Mouse (Mus musculus): ENCODE results near the gene Cux1. TPM values are rescaled to one million over a fixed set of nuclear protein-coding genes. Genes with fewer than 3 reads are reported as not detected.
A peak's percentile ranks its signal among the peaks of the same experiment; 100 is the strongest.

The Cux1 gene
- polyA plus RNA-seq, 1 experiment from 2014 or later = 117 TPM

GRCm38 (mm10) chr5:136303409-136303983, 263.8 kb downstream of the Cux1 start:
- H3K27ac ChIP-seq (ENCODE audit: low read length) = peak overlapping the region; percentile 59
- peak; percentile 93 for ATAC-seq (ENCODE audit: low read depth)
- 74% methylated on average over 19 of the region's 19 CpGs for WGBS

GRCm38 (mm10) chr5:136300880-136301279, 266.4 kb downstream of the Cux1 start:
- H3K4me2 ChIP-seq (ENCODE audit: low read depth, low read length) = no peak overlapping the region
- no peaks in the 10 kb centered on the region for H3K27me3 ChIP-seq (ENCODE audit: control insufficient read depth, insufficient read depth, low read depth, low read length)
- no peak for ATAC-seq (ENCODE audit: low read depth)
- H3K27ac ChIP-seq (ENCODE audit: low read length) = no peak overlapping the region
- no peak overlapping the region for H3K4me3 ChIP-seq (ENCODE audit: low read length)
- no peak overlapping the region for H3K9ac ChIP-seq (ENCODE audit: low read length)
- H3K36me3 ChIP-seq (ENCODE audit: control insufficient read depth, insufficient read depth, low read length) = peaks cover 31% of the 10 kb centered on the region; the same call in 1 of the 2 replicates
- no peaks in the 10 kb centered on the region; the same call in 1 of the 2 replicates for H3K4me1 ChIP-seq (replicated peaks; ENCODE audit: control insufficient read depth, insufficient read depth, low read length)
- H3K9me3 ChIP-seq (ENCODE audit: control insufficient read depth, low read length) = no peaks in the 10 kb centered on the region
- WGBS = 85% methylated on average over 6 of the region's 6 CpGs

More at GRCm38 (mm10) chr5:136303409-136303983, 263.8 kb downstream of the Cux1 start:
- no peak overlapping the region for H3K9ac ChIP-seq (ENCODE audit: low read length)
- no peak overlapping the region for H3K4me2 ChIP-seq (ENCODE audit: low read depth, low read length)
- H3K36me3 ChIP-seq (ENCODE audit: control insufficient read depth, insufficient read depth, low read length) = peaks cover 47% of the 10 kb centered on the region
- H3K4me1 ChIP-seq (replicated peaks; ENCODE audit: control insufficient read depth, insufficient read depth, low read length) = no peaks in the 10 kb centered on the region; the same call in 1 of the 2 replicates
- H3K27me3 ChIP-seq (ENCODE audit: control insufficient read depth, insufficient read depth, low read depth, low read length) = no peaks in the 10 kb centered on the region
- H3K4me3 ChIP-seq (ENCODE audit: low read length) = no peak overlapping the region
- no peaks in the 10 kb centered on the region for H3K9me3 ChIP-seq (ENCODE audit: control insufficient read depth, low read length)

- peaks cover 28% of the 10 kb centered on the region for H3K36me3 ChIP-seq (ENCODE audit: control insufficient read depth, insufficient read depth, low read length)
- H3K27ac ChIP-seq (ENCODE audit: low read length) = no peak overlapping the region
- H3K9me3 ChIP-seq (ENCODE audit: control insufficient read depth, low read length) = no peaks in the 10 kb centered on the region
- ATAC-seq (ENCODE audit: low read depth) = no peak
- H3K4me3 ChIP-seq (ENCODE audit: low read length) = no peak overlapping the region
- 79% methylated on average over 6 of the region's 6 CpGs for WGBS
- H3K4me1 ChIP-seq (replicated peaks; ENCODE audit: control insufficient read depth, insufficient read depth, low read length) = no peaks in the 10 kb centered on the region
- no peak overlapping the region for H3K9ac ChIP-seq (ENCODE audit: low read length)
- no peaks in the 10 kb centered on the region for H3K27me3 ChIP-seq (ENCODE audit: control insufficient read depth, insufficient read depth, low read depth, low read length)
- no peak overlapping the region for H3K4me2 ChIP-seq (ENCODE audit: low read depth, low read length)
Observed at GRCm38 (mm10) chr5:136297691-136298090, 269.6 kb downstream of the Cux1 start.

GRCm38 (mm10) chr5:136296911-136297310, 270.4 kb downstream of the Cux1 start:
- no peak overlapping the region for H3K4me3 ChIP-seq (ENCODE audit: low read length)
- 77% methylated on average over 4 of the region's 4 CpGs for WGBS

GRCm38 (mm10) chr5:136292971-136293418, 274.3 kb downstream of the Cux1 start:
- WGBS = 67% methylated on average over 4 of the region's 4 CpGs
- no peak overlapping the region for H3K4me2 ChIP-seq (ENCODE audit: low read depth, low read length)
- H3K27me3 ChIP-seq (ENCODE audit: control insufficient read depth, insufficient read depth, low read depth, low read length) = no peaks in the 10 kb centered on the region
- no peak overlapping the region for H3K27ac ChIP-seq (ENCODE audit: low read length)
- peaks cover 15% of the 10 kb centered on the region for H3K36me3 ChIP-seq (ENCODE audit: control insufficient read depth, insufficient read depth, low read length)
- ATAC-seq (ENCODE audit: low read depth) = no peak
- no peaks in the 10 kb centered on the region for H3K9me3 ChIP-seq (ENCODE audit: control insufficient read depth, low read length)
- no peak overlapping the region for H3K9ac ChIP-seq (ENCODE audit: low read length)
- no peak overlapping the region for H3K4me3 ChIP-seq (ENCODE audit: low read length)
- H3K4me1 ChIP-seq (replicated peaks; ENCODE audit: control insufficient read depth, insufficient read depth, low read length) = no peaks in the 10 kb centered on the region

More at GRCm38 (mm10) chr5:136296911-136297310, 270.4 kb downstream of the Cux1 start:
- Histone ChIP-seq H3K9ac (ENCODE audit: low read length) (no peak overlapping the region), H3K36me3 (ENCODE audit: control insufficient read depth, insufficient read depth, low read length) (peaks cover 26% of the 10 kb centered on the region), H3K27me3 (ENCODE audit: control insufficient read depth, insufficient read depth, low read depth, low read length) (no peaks in the 10 kb centered on the region), H3K9me3 (ENCODE audit: control insufficient read depth, low read length) (no peaks in the 10 kb centered on the region), H3K4me2 (ENCODE audit: low read depth, low read length) (no peak overlapping the region), H3K27ac (ENCODE audit: low read length) (no peak overlapping the region), H3K4me1 (replicated peaks; ENCODE audit: control insufficient read depth, insufficient read depth, low read length) (no peaks in the 10 kb centered on the region)
- no peak for ATAC-seq (ENCODE audit: low read depth)

GRCm38 (mm10) chr5:136292361-136292760, 274.9 kb downstream of the Cux1 start:
- H3K4me3 ChIP-seq (ENCODE audit: low read length) = no peak overlapping the region
- 79% methylated on average over 2 of the region's 2 CpGs for WGBS
- H3K27me3 ChIP-seq (ENCODE audit: control insufficient read depth, insufficient read depth, low read depth, low read length) = no peaks in the 10 kb centered on the region
- H3K36me3 ChIP-seq (ENCODE audit: control insufficient read depth, insufficient read depth, low read length) = peaks cover 15% of the 10 kb centered on the region
- no peak for ATAC-seq (ENCODE audit: low read depth)
- no peak overlapping the region for H3K9ac ChIP-seq (ENCODE audit: low read length)
- H3K9me3 ChIP-seq (ENCODE audit: control insufficient read depth, low read length) = no peaks in the 10 kb centered on the region
- H3K4me2 ChIP-seq (ENCODE audit: low read depth, low read length) = no peak overlapping the region
- H3K4me1 ChIP-seq (replicated peaks; ENCODE audit: control insufficient read depth, insufficient read depth, low read length) = no peaks in the 10 kb centered on the region
- H3K27ac ChIP-seq (ENCODE audit: low read length) = no peak overlapping the region

- H3K4me2 ChIP-seq (ENCODE audit: low read depth, low read length) = no peak overlapping the region
- no peak overlapping the region for H3K4me3 ChIP-seq (ENCODE audit: low read length)
- H3K4me1 ChIP-seq (replicated peaks; ENCODE audit: control insufficient read depth, insufficient read depth, low read length) = no peaks in the 10 kb centered on the region
- no peak overlapping the region for H3K9ac ChIP-seq (ENCODE audit: low read length)
- 81% methylated on average over 2 of the region's 2 CpGs for WGBS
- H3K9me3 ChIP-seq (ENCODE audit: control insufficient read depth, low read length) = no peaks in the 10 kb centered on the region
- ATAC-seq (ENCODE audit: low read depth) = no peak
- H3K36me3 ChIP-seq (ENCODE audit: control insufficient read depth, insufficient read depth, low read length) = peaks cover 17% of the 10 kb centered on the region
- H3K27ac ChIP-seq (ENCODE audit: low read length) = no peak overlapping the region
- no peaks in the 10 kb centered on the region for H3K27me3 ChIP-seq (ENCODE audit: control insufficient read depth, insufficient read depth, low read depth, low read length)
Observed at GRCm38 (mm10) chr5:136291562-136291961, 275.7 kb downstream of the Cux1 start.

GRCm38 (mm10) chr5:136289776-136290175, 277.5 kb downstream of the Cux1 start:
- H3K4me3 ChIP-seq (ENCODE audit: low read length) = no peak overlapping the region
- no peaks in the 10 kb centered on the region for H3K4me1 ChIP-seq (replicated peaks; ENCODE audit: control insufficient read depth, insufficient read depth, low read length)
- no peaks in the 10 kb centered on the region for H3K27me3 ChIP-seq (ENCODE audit: control insufficient read depth, insufficient read depth, low read depth, low read length)
- no peak overlapping the region for H3K4me2 ChIP-seq (ENCODE audit: low read depth, low read length)
- no peak for ATAC-seq (ENCODE audit: low read depth)
- H3K36me3 ChIP-seq (ENCODE audit: control insufficient read depth, insufficient read depth, low read length) = peaks cover 15% of the 10 kb centered on the region
- H3K9me3 ChIP-seq (ENCODE audit: control insufficient read depth, low read length) = no peaks in the 10 kb centered on the region
- no peak overlapping the region for H3K27ac ChIP-seq (ENCODE audit: low read length)
- 68% methylated on average over 3 of the region's 3 CpGs for WGBS
- H3K9ac ChIP-seq (ENCODE audit: low read length) = no peak overlapping the region

- H3K36me3 ChIP-seq (ENCODE audit: control insufficient read depth, insufficient read depth, low read length) = peaks cover 15% of the 10 kb centered on the region
- no peaks in the 10 kb centered on the region for H3K27me3 ChIP-seq (ENCODE audit: control insufficient read depth, insufficient read depth, low read depth, low read length)
- ATAC-seq (ENCODE audit: low read depth) = no peak
- no peak overlapping the region for H3K4me2 ChIP-seq (ENCODE audit: low read depth, low read length)
- H3K27ac ChIP-seq (ENCODE audit: low read length) = no peak overlapping the region
- H3K9me3 ChIP-seq (ENCODE audit: control insufficient read depth, low read length) = no peaks in the 10 kb centered on the region
- no peak overlapping the region for H3K9ac ChIP-seq (ENCODE audit: low read length)
- WGBS = 75% methylated on average over 6 of the region's 6 CpGs
- no peaks in the 10 kb centered on the region for H3K4me1 ChIP-seq (replicated peaks; ENCODE audit: control insufficient read depth, insufficient read depth, low read length)
- H3K4me3 ChIP-seq (ENCODE audit: low read length) = no peak overlapping the region
Observed at GRCm38 (mm10) chr5:136288351-136289081, 278.8 kb downstream of the Cux1 start.

Data from lung, embryonic 16.5 days (tissue).